Mouse (Mus musculus) forebrain, embryonic 11.5 days (tissue): Measurements from ENCODE around the gene Gng10. TPM values are rescaled to one million over a fixed set of nuclear protein-coding genes. Genes with fewer than 3 reads are reported as not detected.

ENCODE experiments used
- ATAC-seq: fragments of 200-750 bp; cut with Nextera tagmentation; replicated peaks from 2 replicates; pipeline ENCODE4 v1.8.0; 2017; ENCODE audit warnings: moderate TSS enrichment; ENCODE audit not compliant: low FRiP score
- DNase-seq: peaks from one replicate; pipeline ENCODE4 v3.0.0-alpha.2; 2017; ENCODE audit warnings: low spot score
- H3K27ac ChIP-seq: fragments of 300-500 bp; sonication (generic); 2 replicates; pipeline ENCODE4 v1.5.1; 2014; ENCODE audit warnings: low read depth, low read length
- H3K27me3 ChIP-seq: fragments of 300-500 bp; sonication (generic); 2 replicates; pipeline ENCODE4 v1.6.1; 2014; ENCODE audit warnings: mild to moderate bottlenecking, low read length, mixed read lengths; ENCODE audit not compliant: control insufficient read depth, insufficient read depth
- H3K36me3 ChIP-seq: fragments of 300-500 bp; sonication (generic); 2 replicates; pipeline ENCODE4 v1.6.1; 2014; ENCODE audit warnings: mild to moderate bottlenecking, low read length, moderate library complexity, mixed read lengths; ENCODE audit not compliant: control insufficient read depth, insufficient read depth
- H3K4me1 ChIP-seq: fragments of 300-500 bp; sonication (generic); replicated peaks from 2 replicates; pipeline ENCODE4 v1.6.1; 2014; ENCODE audit warnings: low read length, mixed read lengths; ENCODE audit not compliant: control insufficient read depth, insufficient read depth
- H3K4me2 ChIP-seq: fragments of 300-500 bp; sonication (generic); 2 replicates; pipeline ENCODE4 v1.6.1; 2014; ENCODE audit warnings: low read depth, mild to moderate bottlenecking, low read length, moderate library complexity, mixed read lengths; ENCODE audit not compliant: severe bottlenecking
- H3K4me3 ChIP-seq: fragments of 300-500 bp; sonication (generic); 2 replicates; pipeline ENCODE4 v1.5.1; 2014; ENCODE audit warnings: low read depth, low read length
- H3K9ac ChIP-seq: fragments of 300-500 bp; sonication (generic); 2 replicates; pipeline ENCODE4 v1.6.1; 2014; ENCODE audit warnings: low read length
- H3K9me3 ChIP-seq: fragments of 300-500 bp; sonication (generic); 2 replicates; pipeline ENCODE4 v1.6.1; 2016; ENCODE audit warnings: low read length, mixed read lengths; ENCODE audit not compliant: control insufficient read depth
- WGBS: fragments of 180-500 bp; shearing (Covaris S2); extraction: QIAGEN DNeasy Blood & Tissue Kit; methylation state at CpG from one replicate; pipeline ENCODE4 v1.1.7; 2014; 5-methylcytosine and 5-hydroxymethylcytosine counted together
- polyA plus RNA-seq: library from polyadenylated mRNA; unstranded; fragments of >200 nt; fragmentation: Nextera tagmentation; extraction: Ambion mirVana; gene quantifications from 2 replicates; pipeline ENCODE4 v1.2.1, GENCODE M21; 2014

Gene Gng10
- polyA plus RNA-seq, 1 experiment from 2014 or later = 92.6 TPM

DNA sequence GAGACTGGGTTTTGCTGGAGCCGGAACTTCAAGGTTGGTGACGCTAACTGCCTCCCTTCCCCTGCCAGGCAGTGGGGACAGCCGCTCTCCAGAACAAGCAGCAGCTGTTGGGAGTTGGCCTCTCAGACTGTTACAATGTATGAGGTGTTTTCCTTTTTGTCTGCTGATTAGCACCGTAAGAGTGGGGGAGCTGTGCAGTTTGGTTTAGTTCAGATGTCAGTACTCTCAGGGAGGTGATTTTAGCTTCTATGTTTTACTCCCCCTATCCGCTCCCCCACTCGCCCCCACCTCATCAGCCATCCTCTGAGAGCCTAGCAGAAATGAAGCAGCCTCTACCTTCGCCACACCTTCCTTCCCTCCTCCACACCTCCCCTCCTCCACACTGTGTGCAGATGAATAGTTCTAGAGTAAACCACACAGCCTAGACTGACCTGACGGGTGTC is 39.6 kb upstream of the Gng10 start:
- Histone ChIP-seq H3K27ac (no peak overlapping the region), H3K4me2 (no peak overlapping the region), H3K4me1 (no peaks in the 10 kb centered on the region), H3K9me3 (no peaks in the 10 kb centered on the region), H3K27me3 (no peaks in the 10 kb centered on the region), H3K4me3 (no peak overlapping the region), H3K9ac (no peak overlapping the region), H3K36me3 (no peaks in the 10 kb centered on the region)
- DNase-seq = no peak
- WGBS = 80% methylated on average over 8 of the region's 8 CpGs
- ATAC-seq = no peak

- no peak for DNase-seq
- Histone ChIP-seq H3K4me2 (no peak overlapping the region), H3K4me1 (no peaks in the 10 kb centered on the region), H3K27ac (no peak overlapping the region), H3K36me3 (no peaks in the 10 kb centered on the region), H3K9me3 (no peaks in the 10 kb centered on the region), H3K4me3 (no peak overlapping the region), H3K27me3 (no peaks in the 10 kb centered on the region), H3K9ac (no peak overlapping the region)
- WGBS = 88% methylated on average over 5 of the region's 5 CpGs
- no peak for ATAC-seq
These were observed 37.8 kb upstream of the Gng10 start for GRCm38 (mm10) chr4:58997081-58997480.

GRCm38 (mm10) chr4:58998688-58999087 is 36.2 kb upstream of the Gng10 start:
- H3K27me3 ChIP-seq = no peaks in the 10 kb centered on the region
- H3K9ac ChIP-seq = no peak overlapping the region
- no peak overlapping the region for H3K4me3 ChIP-seq
- no peak overlapping the region for H3K27ac ChIP-seq
- no peak for DNase-seq
- H3K36me3 ChIP-seq = no peaks in the 10 kb centered on the region
- WGBS = 92% methylated on average over 1 of the region's 1 CpGs
- no peaks in the 10 kb centered on the region for H3K9me3 ChIP-seq
- ATAC-seq = no peak
- H3K4me2 ChIP-seq = no peak overlapping the region
- no peaks in the 10 kb centered on the region; the same call in 1 of the 2 replicates for H3K4me1 ChIP-seq

DNA sequence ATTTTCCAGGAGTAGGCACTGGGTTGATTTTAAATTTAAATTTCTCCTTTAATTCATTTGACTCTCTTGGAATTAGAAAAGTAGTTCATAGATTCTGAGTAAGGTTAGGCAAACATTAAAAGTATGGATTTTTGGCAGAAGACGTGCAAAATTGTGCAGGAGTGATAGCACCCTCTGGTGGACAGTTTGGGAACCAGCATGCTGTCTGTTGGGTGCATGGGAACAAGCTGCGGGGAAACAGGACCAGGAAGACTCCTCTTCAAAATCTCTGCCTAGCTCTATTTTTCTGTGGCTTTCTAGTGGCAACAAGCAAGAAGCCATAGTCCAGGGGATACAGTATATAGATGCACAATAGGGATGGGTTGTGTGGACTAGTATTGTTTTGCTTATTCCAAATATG is 35.2 kb upstream of the Gng10 start:
- Histone ChIP-seq H3K4me1 (peaks cover 5% of the 10 kb centered on the region; the same call in 1 of the 2 replicates), H3K9ac (no peak overlapping the region), H3K27me3 (no peaks in the 10 kb centered on the region), H3K27ac (no peak overlapping the region), H3K4me3 (no peak overlapping the region), H3K4me2 (no peak overlapping the region), H3K9me3 (no peaks in the 10 kb centered on the region), H3K36me3 (no peaks in the 10 kb centered on the region)
- DNase-seq (peak; percentile 78), ATAC-seq (no peak)
- WGBS = 15% methylated on average over 2 of the region's 2 CpGs

GRCm38 (mm10) chr4:59000614-59001013 is 34.3 kb upstream of the Gng10 start:
- ATAC-seq (no peak), DNase-seq (no peak)
- H3K9ac ChIP-seq = no peak overlapping the region
- H3K27ac ChIP-seq = no peak overlapping the region
- H3K36me3 ChIP-seq = no peaks in the 10 kb centered on the region
- no peak overlapping the region for H3K4me3 ChIP-seq
- no peak overlapping the region for H3K4me2 ChIP-seq
- no peaks in the 10 kb centered on the region for H3K27me3 ChIP-seq
- H3K9me3 ChIP-seq = no peaks in the 10 kb centered on the region
- H3K4me1 ChIP-seq = peaks cover 5% of the 10 kb centered on the region; the same call in 1 of the 2 replicates
- WGBS = 0% methylated on average over 2 of the region's 2 CpGs

DNA sequence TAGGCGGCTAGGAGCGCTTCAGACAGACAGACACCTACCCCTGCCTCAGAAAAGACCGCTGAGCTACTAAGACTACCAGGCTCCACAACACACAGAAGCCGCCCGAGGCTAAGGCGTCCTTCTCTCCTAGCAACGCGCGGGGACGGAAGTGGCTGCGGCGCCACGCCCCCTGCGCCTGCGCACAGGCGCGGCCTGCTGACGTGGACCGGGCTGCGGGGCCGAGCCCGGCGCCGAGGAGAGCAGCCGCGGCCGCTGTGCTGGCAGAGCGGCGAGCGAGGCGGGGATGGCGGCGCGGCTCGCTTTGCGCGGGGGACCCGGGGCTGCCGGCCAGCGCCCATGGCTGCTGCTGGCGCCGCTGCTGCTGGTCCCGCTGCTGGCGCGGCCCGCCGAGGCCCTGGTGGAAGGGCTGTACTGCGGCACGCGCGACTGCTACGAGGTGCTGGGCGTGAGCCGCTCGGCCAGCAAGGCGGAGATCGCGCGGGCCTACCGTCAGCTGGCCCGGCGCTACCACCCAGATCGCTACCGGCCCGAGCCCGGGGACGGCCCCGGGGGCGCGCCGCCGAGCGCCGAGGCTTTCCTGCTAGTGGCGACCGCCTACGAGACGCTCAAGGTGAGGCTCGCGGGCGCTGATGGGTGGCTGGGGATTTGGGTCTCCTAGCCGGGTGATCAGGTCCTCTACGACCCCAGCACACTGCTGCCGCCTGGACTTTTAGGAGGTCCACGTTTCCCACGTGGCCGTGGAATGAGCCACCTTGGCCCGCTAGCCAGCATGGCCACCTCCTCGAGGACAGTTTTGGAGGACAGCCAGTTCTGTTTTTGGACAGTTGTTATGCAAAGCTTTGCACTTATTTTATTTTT is 31.7 kb upstream of the Gng10 start, which contains the start of gene Gm20503:
Gm20503 (plus strand) TSS at position 263 of the 858 bp plus-strand sequence.
- peak within 1 kb of the TSS; percentile 87 for H3K4me2 ChIP-seq
- no peaks in the 10 kb centered on the region for H3K27me3 ChIP-seq
- no peaks in the 10 kb centered on the region for H3K9me3 ChIP-seq
- under 1% methylated on average over 73 of the region's 89 CpGs for WGBS
- peaks cover 5% of the 10 kb centered on the region; the same call in 1 of the 2 replicates for H3K4me1 ChIP-seq
- DNase-seq (peak; percentile 95), ATAC-seq (peak; percentile 99)
- H3K4me3 ChIP-seq = peak within 1 kb of the TSS; percentile 85
- H3K27ac ChIP-seq = peak within 1 kb of the TSS; percentile 68
- H3K9ac ChIP-seq = peak within 1 kb of the TSS; percentile 88
- no peaks in the 10 kb centered on the region for H3K36me3 ChIP-seq

GRCm38 (mm10) chr4:59003806-59004200 is 31.1 kb upstream of the Gng10 start:
- peaks cover 5% of the 10 kb centered on the region; the same call in 1 of the 2 replicates for H3K4me1 ChIP-seq
- no peaks in the 10 kb centered on the region for H3K36me3 ChIP-seq
- no peak overlapping the region for H3K27ac ChIP-seq
- peak overlapping the region; percentile 87 for H3K4me2 ChIP-seq
- peak overlapping the region; percentile 85 for H3K4me3 ChIP-seq
- no peaks in the 10 kb centered on the region for H3K27me3 ChIP-seq
- H3K9ac ChIP-seq = peak overlapping the region; percentile 88
- H3K9me3 ChIP-seq = no peaks in the 10 kb centered on the region
- 32% methylated on average over 7 of the region's 7 CpGs for WGBS
- no peak for DNase-seq
- no peak for ATAC-seq

DNA sequence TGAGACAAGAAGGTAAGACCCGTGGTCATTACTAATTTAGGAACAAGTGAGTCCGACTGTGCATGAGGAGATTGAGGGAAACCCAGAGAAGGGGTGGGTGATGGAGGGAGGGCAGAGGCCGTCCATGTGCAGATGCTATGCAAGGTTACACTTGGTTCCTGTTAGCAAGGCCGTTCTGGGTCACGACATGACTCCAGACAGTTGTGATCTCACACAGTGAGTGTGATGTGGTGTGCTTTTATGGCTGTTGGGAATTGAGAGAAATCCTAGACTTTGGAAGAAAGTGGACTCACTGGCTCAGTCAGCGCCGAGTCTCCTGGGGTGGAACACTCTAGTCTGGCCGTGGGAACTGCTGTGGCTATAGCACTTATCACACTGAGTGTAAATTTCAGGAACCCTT is 28.7 kb upstream of the Gng10 start:
- Histone ChIP-seq H3K4me2 (no peak overlapping the region), H3K36me3 (no peaks in the 10 kb centered on the region), H3K27ac (no peak overlapping the region), H3K4me1 (peaks cover 5% of the 10 kb centered on the region; the same call in 1 of the 2 replicates), H3K27me3 (no peaks in the 10 kb centered on the region), H3K4me3 (no peak overlapping the region), H3K9me3 (no peaks in the 10 kb centered on the region), H3K9ac (no peak overlapping the region)
- no peak for DNase-seq
- ATAC-seq = no peak
- WGBS = 75% methylated on average over 8 of the region's 8 CpGs
